Mouse (Mus musculus) CH12.LX (cell line): ENCODE measurements around the gene Dnajb4. TPM values are rescaled to one million over a fixed set of nuclear protein-coding genes. Genes with fewer than 3 reads are reported as not detected.

Experiments used
- DNase-seq: peaks from one replicate; pipeline ENCODE4 v3.0.0-alpha.2; 2013; ENCODE audit errors: extremely low read depth
- H3K27ac ChIP-seq: 2 replicates; pipeline ENCODE4 v1.5.1; 2012; ENCODE audit warnings: low read depth, mild to moderate bottlenecking, control low read depth, moderate library complexity; ENCODE audit not compliant: insufficient read depth
- H3K27me3 ChIP-seq: replicated peaks from 2 replicates; pipeline ENCODE3; 2012; ENCODE audit warnings: inconsistent platforms
- H3K36me3 ChIP-seq, 2 experiments: replicated peaks in 1 of 2; 2 replicates each; pipeline versions ENCODE3 to v1.6.1; 2012; ENCODE audit warnings: inconsistent platforms in 1 of 2, low read length in 1 of 2, mild to moderate bottlenecking in 1 of 2, mixed read lengths in 1 of 2, moderate library complexity in 1 of 2; ENCODE audit not compliant: control insufficient read depth in 1 of 2, insufficient read depth in 1 of 2
- H3K4me1 ChIP-seq, 2 experiments: 2 replicates each; pipeline ENCODE4 v1.6.1; 2012; ENCODE audit warnings: inconsistent platforms in 1 of 2, moderate library complexity in 1 of 2; ENCODE audit not compliant: insufficient read depth in 2 of 2, control insufficient read depth in 1 of 2
- H3K4me2 ChIP-seq: 2 replicates; pipeline ENCODE4 v1.6.1; 2012; ENCODE audit warnings: low read depth, mild to moderate bottlenecking, control low read depth; ENCODE audit not compliant: poor library complexity, insufficient read depth, severe bottlenecking
- H3K4me3 ChIP-seq, 3 experiments: fragments of 150-350 bp in 1 of 3; sonication (generic) in 1 of 3; replicated peaks in 1 of 3; 2 replicates each; pipeline versions ENCODE3 to v1.5.1; 2011 to 2012; ENCODE audit warnings: low read depth in 2 of 3, low read length in 2 of 3, mild to moderate bottlenecking in 2 of 3, moderate library complexity in 2 of 3, control low read depth in 1 of 3, improper control_type of control experiment in 1 of 3, inconsistent platforms in 1 of 3, mixed read lengths in 1 of 3; ENCODE audit not compliant: poor library complexity in 1 of 3
- H3K79me2 ChIP-seq: replicated peaks from 2 replicates; pipeline ENCODE4 v1.6.1; 2012; ENCODE audit warnings: mild to moderate bottlenecking, moderate library complexity; ENCODE audit not compliant: control insufficient read depth, poor library complexity, insufficient read depth, severe bottlenecking; ENCODE audit errors: extremely low read depth
- H3K9ac ChIP-seq: 2 replicates; pipeline ENCODE4 v1.6.1; 2012; ENCODE audit warnings: low read depth, mild to moderate bottlenecking, control low read depth, moderate library complexity; ENCODE audit not compliant: insufficient read depth
- H3K9me3 ChIP-seq: replicated peaks from 2 replicates; pipeline ENCODE3; 2012; ENCODE audit warnings: low read length, inconsistent platforms, mixed read lengths
- BHLHE40 ChIP-seq: IDR thresholded peaks from 2 replicates; pipeline ENCODE4 v1.6.1; 2011; ENCODE audit warnings: mild to moderate bottlenecking, low read depth, low read length, improper control_type of control experiment
- CHD1 ChIP-seq: IDR thresholded peaks from 2 replicates; pipeline ENCODE4 v1.6.1; 2012; ENCODE audit warnings: low read depth, low read length, improper control_type of control experiment, inconsistent platforms
- CHD2 ChIP-seq: IDR thresholded peaks from 2 replicates; pipeline ENCODE4 v1.6.1; 2011; ENCODE audit warnings: low read length, improper control_type of control experiment
- ETS1 ChIP-seq: conservative IDR thresholded peaks from 2 replicates; pipeline ENCODE4 v1.6.1; 2012; ENCODE audit warnings: low read depth, mild to moderate bottlenecking, inconsistent platforms, low read length, improper control_type of control experiment, moderate library complexity
- JUND ChIP-seq: conservative IDR thresholded peaks from 2 replicates; pipeline ENCODE4 v1.6.1; 2011; ENCODE audit warnings: low read depth, low read length, improper control_type of control experiment
- MAZ ChIP-seq: IDR thresholded peaks from 2 replicates; pipeline ENCODE4 v1.6.1; 2012; ENCODE audit warnings: low read depth, mild to moderate bottlenecking, inconsistent platforms, low read length, improper control_type of control experiment, moderate library complexity
- MXI1 ChIP-seq: IDR thresholded peaks from 2 replicates; pipeline ENCODE4 v1.6.1; 2011; ENCODE audit warnings: mild to moderate bottlenecking, low read depth, low read length, improper control_type of control experiment
- NELFE ChIP-seq: IDR thresholded peaks from 2 replicates; pipeline ENCODE4 v1.6.1; 2011; ENCODE audit warnings: low read depth, low read length, improper control_type of control experiment
- RCOR1 ChIP-seq: conservative IDR thresholded peaks from 2 replicates; pipeline ENCODE4 v1.6.1; 2012; ENCODE audit warnings: low read depth, mild to moderate bottlenecking, inconsistent platforms, low read length, improper control_type of control experiment
- SIN3A ChIP-seq: IDR thresholded peaks from 2 replicates; pipeline ENCODE4 v1.6.1; 2012; ENCODE audit warnings: low read length, improper control_type of control experiment, inconsistent platforms
- SMC3 ChIP-seq: IDR thresholded peaks from 2 replicates; pipeline ENCODE4 v1.6.1; 2011; ENCODE audit warnings: low read depth, low read length, improper control_type of control experiment
- TBP ChIP-seq: conservative IDR thresholded peaks from 2 replicates; pipeline ENCODE4 v1.6.1; 2011; ENCODE audit warnings: low read depth, low read length, improper control_type of control experiment
- TCF12 ChIP-seq: IDR thresholded peaks from 2 replicates; pipeline ENCODE4 v1.6.1; 2014; ENCODE audit warnings: low read depth, mild to moderate bottlenecking, inconsistent platforms, low read length, improper control_type of control experiment
- USF1 ChIP-seq: IDR thresholded peaks from 2 replicates; pipeline ENCODE4 v1.6.1; 2014; ENCODE audit warnings: low read depth, mild to moderate bottlenecking, inconsistent platforms, low read length, improper control_type of control experiment
- USF2 ChIP-seq: conservative IDR thresholded peaks from 2 replicates; pipeline ENCODE4 v1.6.1; 2011; ENCODE audit warnings: low read depth, low read length, improper control_type of control experiment
- ZC3H11A ChIP-seq: IDR thresholded peaks from 2 replicates; pipeline ENCODE4 v1.6.1; 2012; ENCODE audit warnings: low read depth, mild to moderate bottlenecking, inconsistent platforms, low read length, improper control_type of control experiment
- dilution Hi-C: fragments of 300-500 bp; cut with MboI; formaldehyde crosslinking; loops from 2 replicates; pipeline ENCODE4 v1.14.3; 2020; ENCODE audit warnings: low sequenced_read_pairs; ENCODE audit not compliant: extremely low pct_unique_long_range_greater_than_20kb, extremely low pct_ligation_motif_present
- in situ Hi-C: fragments of 300-500 bp; cut with MboI; formaldehyde crosslinking; loops from 3 replicates; pipeline ENCODE4 v1.14.3; 2019; ENCODE audit warnings: low sequenced_read_pairs, low pct_ligation_motif_present, low pct_unique_long_range_greater_than_20kb, mixed read lengths
- polyA plus RNA-seq: library from polyadenylated mRNA; unstranded; fragments of >175 nt; gene quantifications from 2 replicates; pipeline ENCODE4 v1.2.1, GENCODE M21; 2012; ENCODE audit warnings: low read depth; ENCODE audit not compliant: insufficient read length
- total RNA-seq, 2 experiments: library from RNA; depleted of rRNA; stranded (reverse); fragments of 300-350 nt in 1 of 2; fragments of >200 nt in 1 of 2; gene quantifications; 2 replicates each; pipeline ENCODE4 v1.2.3; 2012 to 2014

The Dnajb4 gene
- total and polyA plus RNA-seq, 3 experiments: 11.7 to 26.4 (median 17.7) TPM

DNA sequence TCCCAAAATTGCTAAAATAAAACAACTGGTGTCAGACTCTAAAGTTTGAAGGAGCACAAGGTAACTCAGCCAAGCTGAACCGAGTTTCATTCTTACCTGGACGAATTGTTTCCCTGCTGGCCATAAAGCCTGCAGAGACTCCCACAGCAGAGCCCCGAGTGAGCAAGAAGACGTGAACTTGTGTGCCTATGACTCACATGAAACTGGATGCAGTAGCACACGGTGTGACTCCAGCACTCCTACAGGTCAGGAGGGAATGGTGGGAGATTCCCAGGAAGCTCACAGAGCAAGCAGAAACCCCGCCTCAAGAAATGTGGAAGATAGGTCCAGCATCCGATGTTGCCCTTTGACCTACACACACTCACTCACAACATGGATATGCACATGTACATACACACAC lies 38.2 kb downstream of the Dnajb4 start:
- TF ChIP-seq MAZ (0 out of 2 replicates have a peak, but pooled peaks have one; percentile 24), CHD2 (no peak)
- TF ChIP-seq, all 38 proteins: peak for 1
- H3K36me3 ChIP-seq: no peaks in the 10 kb centered on the region
- no peak overlapping the region for H3K9ac ChIP-seq
- peaks cover 2% of the 10 kb centered on the region for H3K9me3 ChIP-seq
- in situ Hi-C loops (no loop called here), dilution Hi-C loops (no loop called here)
- no peak for DNase-seq
- no peaks in the 10 kb centered on the region; a peak in 1 of 4 replicates for H3K4me1 ChIP-seq
- H3K4me3 ChIP-seq: no peak overlapping the region
- no peak overlapping the region for H3K27ac ChIP-seq
- H3K79me2 ChIP-seq: no peaks in the 10 kb centered on the region
- no peak overlapping the region for H3K4me2 ChIP-seq
- H3K27me3 ChIP-seq: no peaks in the 10 kb centered on the region

DNA sequence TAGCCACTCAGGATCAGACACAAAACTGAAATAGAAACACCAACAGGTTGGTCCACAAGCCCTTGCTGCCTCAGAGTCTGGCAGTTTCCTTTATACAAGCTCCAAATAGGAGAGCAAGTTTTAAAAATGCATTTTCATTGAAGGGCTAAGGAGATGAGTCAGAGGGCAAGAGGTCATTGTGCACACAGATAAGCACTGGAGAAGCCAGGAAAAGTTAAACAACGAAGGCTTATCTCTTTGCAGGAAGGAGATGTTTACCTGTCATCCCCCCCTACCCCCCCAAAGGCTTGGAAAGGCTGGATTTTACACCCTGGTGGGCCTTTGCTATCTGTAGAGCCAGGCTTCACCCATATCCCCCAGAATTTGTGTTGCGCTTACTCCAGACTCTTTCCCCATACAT lies 38.9 kb downstream of the Dnajb4 start:
- in situ Hi-C loops: no loop called here
- H3K9ac ChIP-seq: no peak overlapping the region
- no peak overlapping the region for H3K4me3 ChIP-seq
- no peaks in the 10 kb centered on the region for H3K79me2 ChIP-seq
- H3K27me3 ChIP-seq: no peaks in the 10 kb centered on the region
- no peak overlapping the region for H3K4me2 ChIP-seq
- H3K27ac ChIP-seq: no peak overlapping the region
- peaks cover 2% of the 10 kb centered on the region for H3K9me3 ChIP-seq
- no peaks in the 10 kb centered on the region; a peak in 1 of 4 replicates for H3K4me1 ChIP-seq
- no peak for DNase-seq
- H3K36me3 ChIP-seq: no peaks in the 10 kb centered on the region
- no peak for TF ChIP-seq TBP
- no peak for TF ChIP-seq ZC3H11A
- no peak for TF ChIP-seq BHLHE40
- no peak for TF ChIP-seq JUND
- no peak for TF ChIP-seq CHD1
- dilution Hi-C loops: no loop called here

DNA sequence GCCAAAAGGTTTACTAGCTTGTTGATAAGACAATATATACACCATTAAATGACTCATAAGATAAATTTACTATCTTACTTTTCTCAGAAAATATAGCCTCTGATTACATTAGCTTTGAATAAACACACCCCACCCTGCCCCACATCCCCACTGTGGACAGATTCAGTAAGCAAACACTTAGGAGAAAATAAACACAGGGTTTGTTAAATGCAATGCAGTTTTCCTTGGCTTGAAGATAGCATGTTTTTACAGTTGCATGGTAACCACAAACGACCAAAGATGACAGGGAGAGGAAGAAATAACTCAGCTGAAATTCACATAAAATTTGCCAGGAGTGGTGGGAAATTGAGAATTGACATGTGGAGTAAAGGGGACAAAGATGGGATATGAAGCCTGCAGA lies 39.7 kb downstream of the Dnajb4 start:
- Histone ChIP-seq H3K4me2 (no peak overlapping the region), H3K4me3 (no peak overlapping the region), H3K4me1 (no peaks in the 10 kb centered on the region; a peak in 1 of 4 replicates)
- no peak for TF ChIP-seq USF1
- no peak for TF ChIP-seq ETS1
- TF ChIP-seq MXI1: no peak
- TF ChIP-seq NELFE: no peak
- no peak for TF ChIP-seq SMC3
- TF ChIP-seq RCOR1: no peak
- no peak for TF ChIP-seq USF2
- no peak for TF ChIP-seq JUND
- TF ChIP-seq TCF12: no peak
- no peak for TF ChIP-seq SIN3A
- TF ChIP-seq, all 38 proteins: peak for 0
- Histone ChIP-seq H3K9me3 (peaks cover 2% of the 10 kb centered on the region), H3K36me3 (no peaks in the 10 kb centered on the region), H3K9ac (no peak overlapping the region), H3K79me2 (no peaks in the 10 kb centered on the region), H3K27me3 (no peaks in the 10 kb centered on the region), H3K27ac (no peak overlapping the region)
- in situ Hi-C loops: no loop called here
- no peak for DNase-seq
- dilution Hi-C loops: no loop called here
